Mouse (Mus musculus) CD4-positive naive resting alpha-beta T cell, adult 76 days (primary cell): ENCODE data around the gene Dao. TPM values are rescaled to one million over a fixed set of nuclear protein-coding genes. Genes with fewer than 3 reads are reported as not detected.

Experiments
- total RNA-seq: library from RNA; stranded (reverse); gene quantifications from one replicate; pipeline ENCODE4 v1.2.4, GENCODE M21; 2023

The Dao gene
- not detected for total RNA-seq

GRCm38 (mm10) chr5:114003542-114003941, at the start of gene Dao:
Gene Dao (plus strand): TSS chr5:114003703.

GRCm38 (mm10) chr5:113993487-113994465, 9.7 kb upstream of the Dao start, which contains the start of gene Ssh1:
Gene Ssh1 (minus strand): TSS chr5:113993894.

DNA sequence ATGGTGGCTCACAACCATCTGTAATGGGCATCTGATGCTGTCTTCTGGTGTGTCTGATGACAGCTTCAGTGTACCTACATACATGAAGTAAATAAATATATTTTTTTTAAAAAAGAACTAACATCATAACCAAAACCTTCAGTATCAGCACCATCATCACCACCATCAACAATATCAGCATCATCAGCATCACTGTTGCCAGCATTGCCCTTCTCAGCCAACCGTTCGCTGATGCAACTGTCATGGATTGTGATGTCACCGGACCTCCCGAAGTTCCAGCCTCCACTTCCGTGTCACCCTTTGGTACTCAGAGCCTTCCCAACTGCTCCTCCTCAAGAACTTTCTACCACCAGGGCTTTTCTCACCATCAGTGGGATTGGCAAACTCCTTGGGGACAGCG, 61.7 kb downstream of the Dao start, which contains the start of gene Usp30:
Gene Usp30, plus strand, starts transcription at position 301 of the 400 bp plus-strand sequence.

Other genes with a start within 250 kb of the Dao start
- gene Sart3, start 231.2 kb upstream of the Dao start, total RNA-seq: 84.3 TPM
- 39.3 TPM for gene Iscu, start 231.0 kb upstream of the Dao start, total RNA-seq
- gene Tmem119, start 203.2 kb upstream of the Dao start, total RNA-seq: not detected
- gene Selplg, start 171.1 kb upstream of the Dao start, total RNA-seq: 305 TPM
- gene Coro1c, start 94.9 kb upstream of the Dao start, total RNA-seq: 63.3 TPM
- 37.2 TPM for gene Ssh1, start 9.8 kb upstream of the Dao start, total RNA-seq
- 21.1 TPM for gene Usp30, start 61.8 kb downstream of the Dao start, total RNA-seq
- not detected for gene Svop, start 87.9 kb downstream of the Dao start, total RNA-seq
- gene Alkbh2, start 124.5 kb downstream of the Dao start, total RNA-seq: 8.7 TPM
- gene Ung, start 126.7 kb downstream of the Dao start, total RNA-seq: 12.9 TPM
- 4.3 TPM for gene Acacb, start 142.8 kb downstream of the Dao start, total RNA-seq